Mouse (Mus musculus): ENCODE results near the gene Acadvl.

The Acadvl gene

GRCm38 (mm10) chr11:70014880-70015558 lies at the start of gene Acadvl:
Acadvl (minus strand) TSS chr11:70015411.
- DNase-seq (ENCODE audit: low spot score in 2 of 2) = peak; percentile 88 to 91

- no peak for DNase-seq (ENCODE audit: low spot score in 2 of 2)
These were observed 47.8 kb upstream of the Acadvl start for GRCm38 (mm10) chr11:70063053-70063452.

- DNase-seq (ENCODE audit: low spot score in 2 of 2) = no peak
These were observed 44.7 kb upstream of the Acadvl start for GRCm38 (mm10) chr11:70059930-70060329.

- no peak for DNase-seq (ENCODE audit: low spot score in 2 of 2)
These were observed 42.6 kb upstream of the Acadvl start for GRCm38 (mm10) chr11:70057805-70058204.

- peak; percentile 61 to 72 for DNase-seq (ENCODE audit: low spot score in 2 of 2)
These were observed 40.5 kb upstream of the Acadvl start for GRCm38 (mm10) chr11:70055618-70056214.

- no peak for DNase-seq (ENCODE audit: low spot score in 2 of 2)
These were observed 38.8 kb upstream of the Acadvl start, which contains the start of gene Asgr1 for GRCm38 (mm10) chr11:70053898-70054570. Asgr1 (plus strand) TSS chr11:70054085.

- DNase-seq (ENCODE audit: low spot score in 2 of 2) = no peak
These were observed 37.9 kb upstream of the Acadvl start for GRCm38 (mm10) chr11:70053156-70053555.

- DNase-seq (ENCODE audit: low spot score in 2 of 2) = no peak
These were observed 34.6 kb upstream of the Acadvl start for GRCm38 (mm10) chr11:70049816-70050215.

GRCm38 (mm10) chr11:70049366-70049765 lies 34.2 kb upstream of the Acadvl start:
- DNase-seq (ENCODE audit: low spot score in 2 of 2) = no peak

- DNase-seq (ENCODE audit: low spot score in 2 of 2) = no peak
These were observed 30.2 kb upstream of the Acadvl start for GRCm38 (mm10) chr11:70045435-70045834.

- no peak for DNase-seq (ENCODE audit: low spot score in 2 of 2)
These were observed 28.5 kb upstream of the Acadvl start for GRCm38 (mm10) chr11:70043665-70044064.

GRCm38 (mm10) chr11:70042309-70043085 lies 27.3 kb upstream of the Acadvl start:
- no peak for DNase-seq (ENCODE audit: low spot score in 2 of 2)

- no peak for DNase-seq (ENCODE audit: low spot score in 2 of 2)
These were observed 25.0 kb upstream of the Acadvl start for GRCm38 (mm10) chr11:70040184-70040583.

- DNase-seq (ENCODE audit: low spot score in 2 of 2) = no peak
These were observed 24.4 kb upstream of the Acadvl start for GRCm38 (mm10) chr11:70039631-70040030.

GRCm38 (mm10) chr11:70038174-70038573 lies 23.0 kb upstream of the Acadvl start:
- DNase-seq (ENCODE audit: low spot score in 2 of 2) = no peak

GRCm38 (mm10) chr11:70031321-70031670 lies 16.1 kb upstream of the Acadvl start:
- no peak for DNase-seq (ENCODE audit: low spot score in 2 of 2)

GRCm38 (mm10) chr11:70030651-70031320 lies 15.6 kb upstream of the Acadvl start:
- no peak for DNase-seq (ENCODE audit: low spot score in 2 of 2)

GRCm38 (mm10) chr11:70029829-70030550 lies 14.8 kb upstream of the Acadvl start:
- no peak for DNase-seq (ENCODE audit: low spot score in 2 of 2)

- peak; percentile 29 to 54 for DNase-seq (ENCODE audit: low spot score in 2 of 2)
These were observed 14.1 kb upstream of the Acadvl start for GRCm38 (mm10) chr11:70029130-70029801.

- DNase-seq (ENCODE audit: low spot score in 2 of 2) = no peak
These were observed 13.4 kb upstream of the Acadvl start for GRCm38 (mm10) chr11:70028401-70029129.

All from urinary bladder, postnatal 36 days (tissue).